Mouse (Mus musculus): ENCODE measurements at regions not wholly inside any gene's neighbourhood (a gene's known extent, or its start where the extent isn't known, plus 50 kb on each side); places are given as distances from the start of the nearest gene placed in this dataset.
"Not testable (repeated sequence)": the region's sequence is repeated elsewhere in the genome, so short reads cannot be mapped to it uniquely, and the experiment has no call there.

GRCm38 (mm10) chr7:73608070-73608803 is 66.6 kb upstream of the Chd2 start:
- no peak for DNase-seq (ENCODE audit: low spot score)

GRCm38 (mm10) chr7:73607450-73608005 is 65.9 kb upstream of the Chd2 start:
- DNase-seq (ENCODE audit: low spot score) = no peak

- peak; percentile 65 for DNase-seq (ENCODE audit: low spot score)
Observed at GRCm38 (mm10) chr7:73606677-73607449, 65.2 kb upstream of the Chd2 start.

GRCm38 (mm10) chr7:73604597-73604996 is 63.0 kb upstream of the Chd2 start:
- no peak for DNase-seq (ENCODE audit: low spot score)

GRCm38 (mm10) chr7:73602815-73603551 is 61.4 kb upstream of the Chd2 start:
- no peak for DNase-seq (ENCODE audit: low spot score)

GRCm38 (mm10) chr7:73601336-73601735 is 59.7 kb upstream of the Chd2 start:
- no peak for DNase-seq (ENCODE audit: low spot score)

GRCm38 (mm10) chr7:73600776-73601175 is 59.1 kb upstream of the Chd2 start:
- no peak for DNase-seq (ENCODE audit: low spot score)

- not testable (repeated sequence) for DNase-seq (ENCODE audit: low spot score)
Observed at GRCm38 (mm10) chr7:73600003-73600385, 58.4 kb upstream of the Chd2 start.

- DNase-seq (ENCODE audit: low spot score) = no peak
Observed at GRCm38 (mm10) chr7:73599354-73600002, 57.8 kb upstream of the Chd2 start.

GRCm38 (mm10) chr7:73597968-73598367 is 56.3 kb upstream of the Chd2 start:
- no peak for DNase-seq (ENCODE audit: low spot score)

GRCm38 (mm10) chr7:73596866-73597840 is 55.5 kb upstream of the Chd2 start:
- no peak for DNase-seq (ENCODE audit: low spot score)

- DNase-seq (ENCODE audit: low spot score) = no peak
Observed at GRCm38 (mm10) chr7:73596415-73596814, 54.8 kb upstream of the Chd2 start.

- DNase-seq (ENCODE audit: low spot score) = no peak
Observed at GRCm38 (mm10) chr7:73595860-73596259, 54.2 kb upstream of the Chd2 start.

GRCm38 (mm10) chr7:73595140-73595825 is 53.7 kb upstream of the Chd2 start:
- peak; percentile 71 for DNase-seq (ENCODE audit: low spot score)

GRCm38 (mm10) chr7:73594492-73595139 is 53.0 kb upstream of the Chd2 start:
- DNase-seq (ENCODE audit: low spot score) = no peak

- no peak for DNase-seq (ENCODE audit: low spot score)
Observed at GRCm38 (mm10) chr7:73593645-73594385, 52.2 kb upstream of the Chd2 start.

- DNase-seq (ENCODE audit: low spot score) = no peak
Observed at GRCm38 (mm10) chr7:73592857-73593256, 51.2 kb upstream of the Chd2 start.

All from urinary bladder, postnatal 10 days (tissue).